ENCODE assay signal across 18 mouse cellular contexts in the genomic region with DNA sequence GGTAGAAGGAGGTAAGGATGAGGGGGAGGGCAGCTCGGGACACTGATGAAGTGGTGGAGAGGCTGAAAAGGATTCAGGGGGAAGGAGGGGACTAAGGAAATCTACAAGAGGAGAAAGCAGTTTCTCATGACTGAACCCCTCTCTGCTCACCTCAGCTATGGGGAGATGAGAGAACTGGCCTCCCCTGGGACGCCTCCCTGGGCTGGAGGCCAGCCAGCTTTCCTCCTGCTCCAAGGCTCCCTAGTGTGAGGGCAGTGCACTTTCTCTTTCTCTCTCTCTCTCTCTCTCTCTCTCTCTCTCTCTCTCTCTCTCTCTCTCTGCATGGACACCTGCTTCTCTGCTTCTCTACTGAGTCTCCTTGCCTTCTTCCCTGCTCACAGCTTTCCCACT. TPM values are rescaled to one million over a fixed set of nuclear protein-coding genes. Genes with fewer than 3 reads are reported as not detected.
DNase-seq lines count a peak whose midpoint lies in the region; ATAC-seq lines count a peak whose summit lies in the region.
"Had no signal": no experiment of that assay in that cellular context is flagged by ENCODE, and none has a peak within 500 bp of the region (broad histone marks: within the 10 kb centered on the region; RNA-seq: fewer than 3 reads in every experiment).

No protein-coding gene starts in this region.

- peaks cover 7% of the 10 kb centered on the region; the same call in 1 of the 2 replicates for H3K27me3 ChIP-seq in forebrain, embryonic 13.5 days
- no peaks in the 10 kb centered on the region for H3K27me3 ChIP-seq in hindbrain, embryonic 16.5 days (replicated peaks; ENCODE audit: control insufficient read depth, insufficient read depth, low read length)
- no peaks in the 10 kb centered on the region; the same call in 1 of the 2 replicates for H3K27me3 ChIP-seq in neural tube, embryonic 13.5 days

- peak overlapping the region; percentile 81 for H3K4me3 ChIP-seq in forebrain, embryonic 13.5 days
- H3K4me3 ChIP-seq in hindbrain, embryonic 16.5 days (ENCODE audit: low read length): peak overlapping the region; percentile 88
- H3K4me3 ChIP-seq in neural tube, embryonic 13.5 days: peak overlapping the region; percentile 90
- H3K4me3 ChIP-seq: limb, embryonic 15.5 days; lung, embryonic 15.5 days; myocyte had no signal

- H3K36me3 ChIP-seq in forebrain, embryonic 13.5 days (ENCODE audit: poor library complexity, severe bottlenecking): peaks cover 12% of the 10 kb centered on the region
- peaks cover 9% of the 10 kb centered on the region; the same call in 1 of the 2 replicates for H3K36me3 ChIP-seq in hindbrain, embryonic 16.5 days (ENCODE audit: control insufficient read depth, insufficient read depth, low read length)
- H3K36me3 ChIP-seq in neural tube, embryonic 13.5 days: peaks cover 11% of the 10 kb centered on the region
- H3K36me3 ChIP-seq: G1E; limb, embryonic 15.5 days; lung, embryonic 15.5 days had no signal

- peak overlapping the region; percentile 97 for H3K9ac ChIP-seq in forebrain, embryonic 13.5 days
- H3K9ac ChIP-seq in hindbrain, embryonic 16.5 days (ENCODE audit: low read depth, low read length): peak overlapping the region; percentile 99
- peak overlapping the region; percentile 100 for H3K9ac ChIP-seq in neural tube, embryonic 13.5 days
- H3K9ac ChIP-seq: limb, embryonic 15.5 days; lung, embryonic 15.5 days had no signal

- DNase-seq in cerebellum, adult 9-10 months: peak; percentile 68
- DNase-seq in cerebellum, postnatal 4 days (ENCODE audit: low spot score in 2 of 2): no peak
- DNase-seq in gastrocnemius, postnatal 14 days: no peak
- DNase-seq in heart, adult 9 months (ENCODE audit: low spot score in 2 of 2): no peak
- DNase-seq in B cell, adult 2 months: no peak
- DNase-seq: heart, adult 18-20 months; heart, postnatal 10 days; kidney, adult 11 months; kidney, postnatal 4 days; thymus, adult 18-20 months had no signal

- peak overlapping the region; percentile 89; the same call in 1 of the 2 replicates for H3K27ac ChIP-seq in forebrain, embryonic 13.5 days
- peak overlapping the region; percentile 44; the same call in 1 of the 2 replicates for H3K27ac ChIP-seq in hindbrain, embryonic 16.5 days (ENCODE audit: low read depth, low read length)
- H3K27ac ChIP-seq in neural tube, embryonic 13.5 days (replicated peaks): peak overlapping the region; percentile 97
- H3K27ac ChIP-seq: limb, embryonic 15.5 days; lung, embryonic 15.5 days had no signal

- H3K4me1 ChIP-seq in forebrain, embryonic 13.5 days: peaks cover 88% of the 10 kb centered on the region
- H3K4me1 ChIP-seq in hindbrain, embryonic 16.5 days (ENCODE audit: control insufficient read depth, insufficient read depth, low read depth, low read length): peaks cover 65% of the 10 kb centered on the region
- H3K4me1 ChIP-seq in neural tube, embryonic 13.5 days (replicated peaks): peaks cover 85% of the 10 kb centered on the region

- ATAC-seq in forebrain, embryonic 13.5 days: no peak
- ATAC-seq in hindbrain, embryonic 16.5 days: no peak
- no peak for ATAC-seq in neural tube, embryonic 13.5 days (ENCODE audit: low read depth)

- H3K4me2 ChIP-seq in forebrain, embryonic 13.5 days: peak overlapping the region; percentile 96
- H3K4me2 ChIP-seq in hindbrain, embryonic 16.5 days (ENCODE audit: low read length): peak overlapping the region; percentile 91
- peak overlapping the region; percentile 90 for H3K4me2 ChIP-seq in neural tube, embryonic 13.5 days
- H3K4me2 ChIP-seq: limb, embryonic 15.5 days; lung, embryonic 15.5 days had no signal

- H3K9me3 ChIP-seq in forebrain, embryonic 13.5 days (replicated peaks): no peaks in the 10 kb centered on the region
- no peaks in the 10 kb centered on the region for H3K9me3 ChIP-seq in hindbrain, embryonic 16.5 days (ENCODE audit: control insufficient read depth, low read length)
- no peaks in the 10 kb centered on the region for H3K9me3 ChIP-seq in neural tube, embryonic 13.5 days
- H3K9me3 ChIP-seq: G1E; limb, embryonic 15.5 days; lung, embryonic 15.5 days had no signal

- WGBS in forebrain, embryonic 13.5 days: 16% methylated on average over 2 of the region's 2 CpGs
- WGBS in hindbrain, embryonic 16.5 days: 21% methylated on average over 2 of the region's 2 CpGs
- WGBS in neural tube, embryonic 13.5 days: 22% methylated on average over 2 of the region's 2 CpGs

- intact Hi-C loops in gastrocnemius, postnatal 14 days (cut with DNase I; ENCODE audit: low total_unique reads): no loop called here

RNA-seq across cellular contexts. Expression of a gene that starts 42.2 kb away (rescaled TPM):
- not detected in 2 replicates for polyA plus RNA-seq in forebrain, embryonic 13.5 days (2015; fragmentation: Nextera tagmentation; extraction: Ambion mirVana)
- 0.14 TPM in 1 of 2 replicates, not detected in the other for polyA plus RNA-seq in hindbrain, embryonic 16.5 days (2015; fragmentation: Nextera tagmentation; extraction: Ambion mirVana)
- polyA plus RNA-seq in neural tube, embryonic 13.5 days (2015; fragmentation: Nextera tagmentation; extraction: Ambion mirVana): not detected in 2 replicates
- total RNA-seq in gastrocnemius, postnatal 14 days (2021): not detected
- total RNA-seq: G1E; heart, postnatal 10 days had no signal
- polyA plus RNA-seq: embryonic facial prominence, embryonic 14.5 days; G1E; limb, embryonic 15.5 days; myocyte had no signal

Comparison
In these comparisons a context has a peak if more than half of its experiments do, and no peak if none do; other contexts are left out.
1. H3K27ac ChIP-seq: peak in every context shown above with its lines; median percentile 97 in neural tube, embryonic 13.5 days; 89 in forebrain, embryonic 13.5 days; 44 in hindbrain, embryonic 16.5 days.